Comparison of ENCODE assay signal across 7 mouse cellular contexts in genomic region chr1:143777558-143778218, GRCm38 (mm10). TPM values are rescaled to one million over a fixed set of nuclear protein-coding genes. Genes with fewer than 3 reads are reported as not detected.
DNase-seq lines count a peak whose midpoint lies in the region; ATAC-seq and TF ChIP-seq lines count a peak whose summit lies in the region.

No protein-coding gene starts in this region.

- H3K4me1 ChIP-seq in forebrain, postnatal 0 days (ENCODE audit: insufficient read depth): peaks cover 16% of the 10 kb centered on the region; the same call in 1 of the 2 replicates

- H3K4me3 ChIP-seq in forebrain, postnatal 0 days (ENCODE audit: low read depth, low read length): peak overlapping the region; percentile 90

- TF ChIP-seq CTCF in forebrain, postnatal 0 days (IDR thresholded peaks at IDR 0.05; ENCODE audit: low read depth): no peak

- DNase-seq in right cerebral cortex, adult 2 months (ENCODE audit: low spot score in 2 of 2): peak; percentile 24 to 32
- no peak for DNase-seq in right cerebral cortex, postnatal 14 days
- DNase-seq in brain, embryonic 18.5 days (ENCODE audit: low read depth, low spot score): peak; percentile 2
- DNase-seq in forebrain, postnatal 0 days: no peak
- DNase-seq in liver: peak; percentile 65
- DNase-seq in cerebellum, postnatal 14 days: no peak

- no peaks in the 10 kb centered on the region for H3K9me3 ChIP-seq in forebrain, postnatal 0 days (ENCODE audit: low read length)

- WGBS in forebrain, postnatal 0 days: 1% methylated on average over 39 of the region's 39 CpGs

- peak; percentile 26 for ATAC-seq in forebrain, postnatal 0 days
- peak; percentile 7; the same call in 1 of the 2 replicates for ATAC-seq in neutrophil, adult 5-6 weeks (ENCODE audit: extremely low read depth, insufficient number of reproducible peaks, low FRiP score, poor library complexity, severe bottlenecking)

- H3K9ac ChIP-seq in forebrain, postnatal 0 days: peak overlapping the region; percentile 92

- H3K4me2 ChIP-seq in forebrain, postnatal 0 days (ENCODE audit: low read depth): peak overlapping the region; percentile 86

- no peaks in the 10 kb centered on the region for H3K36me3 ChIP-seq in forebrain, postnatal 0 days (ENCODE audit: insufficient read depth)

- peak overlapping the region; percentile 71 for H3K27ac ChIP-seq in forebrain, postnatal 0 days (ENCODE audit: low read depth, low read length)

- H3K27me3 ChIP-seq in forebrain, postnatal 0 days (ENCODE audit: insufficient read depth, low read length): no peaks in the 10 kb centered on the region

RNA-seq across cellular contexts. Expression of gene Uchl5, which starts 0.6 kb away (rescaled TPM):
- 17.2 and 18.0 TPM in 2 replicates for total RNA-seq in forebrain, postnatal 0 days (2014; rRNA removed)
- 61.7 and 66.8 TPM in 2 replicates for polyA plus RNA-seq in forebrain, postnatal 0 days (2015; fragmentation: Nextera tagmentation; extraction: Ambion mirVana)
- 67.8 and 75.3 TPM in 2 replicates for total RNA-seq in neutrophil, adult 5-6 weeks (2017)

RNA-seq across cellular contexts. Expression of gene Trove2, which starts 0.8 kb away (rescaled TPM):
- total RNA-seq in forebrain, postnatal 0 days (2014; rRNA removed): 58.9 and 59.6 TPM in 2 replicates
- 22.3 and 31.4 TPM in 2 replicates for polyA plus RNA-seq in forebrain, postnatal 0 days (2015; fragmentation: Nextera tagmentation; extraction: Ambion mirVana)
- 6.2 and 6.5 TPM in 2 replicates for total RNA-seq in neutrophil, adult 5-6 weeks (2017)

Comparison
In these comparisons a context has a peak if more than half of its experiments do, and no peak if none do; other contexts are left out.
1. DNase-seq: peak in right cerebral cortex, adult 2 months (2 of 2), brain, embryonic 18.5 days (single experiment) and liver (single experiment); none in right cerebral cortex, postnatal 14 days (single experiment), forebrain, postnatal 0 days (single experiment) and cerebellum, postnatal 14 days (0 of 2).